Mouse (Mus musculus) bone marrow macrophage, adult 2 months (primary cell): Measurements from ENCODE around the gene Gm11733. TPM values are rescaled to one million over a fixed set of nuclear protein-coding genes. Genes with fewer than 3 reads are reported as not detected.

ENCODE experiments used
- H3K27ac ChIP-seq: 2 replicates; pipeline ENCODE4 v1.5.1; 2012; ENCODE audit warnings: low read depth, low read length; ENCODE audit not compliant: insufficient read depth
- H3K4me1 ChIP-seq: 2 replicates; pipeline ENCODE4 v1.6.1; 2012; ENCODE audit warnings: low read length; ENCODE audit not compliant: control insufficient read depth, insufficient read depth
- H3K4me3 ChIP-seq: 2 replicates; pipeline ENCODE4 v1.5.1; 2012; ENCODE audit warnings: mild to moderate bottlenecking, low read length, moderate library complexity; ENCODE audit not compliant: insufficient read depth
- CTCF ChIP-seq: IDR thresholded peaks from 2 replicates; pipeline ENCODE4 v1.5.1; 2012; ENCODE audit warnings: low read depth, mild to moderate bottlenecking, low read length, moderate library complexity
- POLR2A ChIP-seq: IDR thresholded peaks from 2 replicates; pipeline ENCODE4 v1.6.1; 2012; ENCODE audit warnings: mild to moderate bottlenecking, low read depth, low read length, borderline replicate concordance
- polyA plus RNA-seq: library from polyadenylated mRNA; stranded (reverse); fragments of >200 nt; gene quantifications from 2 replicates; pipeline ENCODE4 v1.2.4, GENCODE M21; 2012; ENCODE audit not compliant: missing spikeins, insufficient read depth, insufficient read length

Gene Gm11733
- polyA plus RNA-seq, 1 experiment: not detected

DNA sequence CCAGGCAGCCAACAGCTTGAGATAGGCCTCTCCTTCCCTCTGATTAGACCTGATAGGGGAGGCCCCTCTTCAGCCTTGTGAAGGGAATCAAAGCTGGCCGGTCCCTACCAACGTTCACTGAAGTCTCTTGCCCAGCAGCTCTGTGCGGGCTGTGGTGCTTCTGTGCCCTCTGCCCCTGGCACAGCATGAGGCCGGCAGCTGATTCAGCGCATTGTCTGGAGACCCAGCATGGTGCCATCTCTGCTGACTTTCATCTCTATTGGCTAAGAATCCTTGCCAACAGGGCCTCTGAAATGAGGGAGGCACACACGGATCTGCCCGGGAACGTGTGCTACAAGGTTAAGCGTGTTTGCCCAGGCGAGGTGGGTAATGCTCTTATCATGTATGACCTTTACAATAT lies 48.2 kb downstream of the Gm11733 start:
- Histone ChIP-seq H3K4me3 (no peak overlapping the region), H3K27ac (no peak overlapping the region), H3K4me1 (no peaks in the 10 kb centered on the region)
- no peak for TF ChIP-seq POLR2A

GRCm38 (mm10) chr11:117534912-117535311 lies 50.7 kb downstream of the Gm11733 start:
- no peak for TF ChIP-seq POLR2A
- no peak for TF ChIP-seq CTCF
- Histone ChIP-seq H3K4me1 (no peaks in the 10 kb centered on the region), H3K4me3 (no peak overlapping the region), H3K27ac (no peak overlapping the region)

DNA sequence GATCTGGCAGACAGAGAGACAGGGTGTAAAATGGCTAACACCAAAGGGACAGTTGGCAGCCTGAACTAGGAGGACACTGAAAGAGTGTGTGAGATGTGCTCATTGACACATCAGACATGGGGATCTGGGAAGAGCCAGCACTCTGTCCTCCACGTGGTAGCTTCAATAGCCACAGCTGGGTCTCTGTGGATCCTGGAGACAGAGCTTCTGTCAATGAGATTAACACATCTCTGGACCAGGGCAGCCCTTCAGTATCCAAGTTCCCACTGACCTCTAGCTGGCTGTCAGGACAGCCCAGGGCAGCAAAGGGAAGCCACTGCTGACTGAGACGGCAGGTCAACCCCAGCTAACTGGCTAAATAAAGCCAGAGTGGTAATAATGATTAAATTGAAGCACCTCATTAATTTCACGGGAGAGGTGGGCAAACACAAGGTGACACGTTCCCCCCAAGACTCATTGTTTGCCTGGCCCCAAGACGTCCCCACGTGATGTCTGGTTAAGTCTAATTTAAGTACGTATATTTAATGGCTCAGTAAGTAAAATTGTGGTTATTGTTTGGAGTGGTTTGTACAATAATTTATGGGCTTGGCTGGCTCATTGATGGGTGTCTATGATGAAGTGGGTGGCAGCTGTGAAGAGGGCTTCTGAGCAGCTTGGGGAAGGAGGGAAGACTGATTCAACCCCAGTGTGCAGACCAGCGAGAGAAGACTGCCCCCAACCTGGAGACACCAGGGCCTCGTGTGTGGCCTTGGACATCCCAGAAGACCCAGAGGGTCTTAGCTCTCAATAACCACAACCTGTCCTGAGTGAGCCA lies 51.5 kb downstream of the Gm11733 start:
- Histone ChIP-seq H3K27ac (no peak overlapping the region), H3K4me3 (no peak overlapping the region), H3K4me1 (no peaks in the 10 kb centered on the region)
- TF ChIP-seq POLR2A: no peak
- no peak for TF ChIP-seq CTCF

- Histone ChIP-seq H3K4me1 (no peaks in the 10 kb centered on the region), H3K4me3 (no peak overlapping the region), H3K27ac (no peak overlapping the region)
- TF ChIP-seq POLR2A (no peak), CTCF (no peak)
These were observed 52.4 kb downstream of the Gm11733 start for GRCm38 (mm10) chr11:117536586-117536985.

Other genes with a start within 250 kb of the Gm11733 start
- 16.4 and 16.9 TPM in 2 replicates for gene Tnrc6c, start 169.9 kb downstream of the Gm11733 start, polyA plus RNA-seq